Mouse (Mus musculus): Measurements from ENCODE around the gene Syt13. TPM values are rescaled to one million over a fixed set of nuclear protein-coding genes. Genes with fewer than 3 reads are reported as not detected.

The Syt13 gene
- polyA plus RNA-seq, 2 experiments: 8.4 to 11.7 TPM

DNA sequence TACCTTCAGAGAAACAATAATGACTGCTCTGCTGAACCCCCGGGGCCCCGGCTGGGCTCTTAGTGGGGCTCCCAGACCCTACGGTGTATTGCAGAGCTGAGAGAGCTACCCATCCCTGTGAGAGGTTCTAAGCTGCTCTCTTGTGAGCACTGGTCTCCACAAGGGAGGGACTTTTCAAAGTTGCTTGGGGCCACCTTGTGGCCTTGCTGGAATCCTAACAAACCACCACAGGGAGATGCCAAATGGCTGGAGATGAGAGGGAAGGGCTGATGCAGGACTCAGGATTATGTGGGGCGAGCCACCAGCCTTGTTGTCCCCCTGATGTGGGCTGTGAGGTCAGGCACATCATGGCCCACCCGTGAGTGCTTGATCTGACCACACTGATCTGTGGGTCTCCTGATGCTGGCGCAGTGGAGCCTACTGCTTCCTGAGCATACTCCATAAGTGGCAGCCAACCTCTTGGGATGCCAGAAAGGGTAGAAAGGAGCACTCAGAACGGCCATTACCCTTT, 72.3 kb downstream of the Syt13 start:
- DNase-seq (ENCODE audit: low spot score) (no peak), ATAC-seq (ENCODE audit: low FRiP score, low read depth) (no peak)
- Histone ChIP-seq H3K9me3 (ENCODE audit: control insufficient read depth, low read length) (no peaks in the 10 kb centered on the region), H3K4me2 (replicated peaks; ENCODE audit: low read depth, low read length, severe bottlenecking) (no peak overlapping the region), H3K36me3 (ENCODE audit: control insufficient read depth, insufficient read depth, low read length) (peaks cover 68% of the 10 kb centered on the region), H3K4me1 (ENCODE audit: control insufficient read depth, insufficient read depth, low read length) (peaks cover 19% of the 10 kb centered on the region), H3K27ac (replicated peaks; ENCODE audit: low read depth, low read length) (0 out of 2 replicates have a peak overlapping the region, but pooled peaks have one; percentile 67), H3K4me3 (replicated peaks; ENCODE audit: low read length) (no peak overlapping the region), H3K27me3 (ENCODE audit: control insufficient read depth, insufficient read depth, low read length) (no peaks in the 10 kb centered on the region), H3K9ac (ENCODE audit: low read depth, low read length, severe bottlenecking) (no peak overlapping the region)
- no peak for TF ChIP-seq POLR2A (IDR thresholded peaks at IDR 0.05; ENCODE audit: borderline replicate concordance, extremely low read depth, insufficient read depth, insufficient read length)
- 76% methylated on average over 7 of the region's 7 CpGs for WGBS

DNA sequence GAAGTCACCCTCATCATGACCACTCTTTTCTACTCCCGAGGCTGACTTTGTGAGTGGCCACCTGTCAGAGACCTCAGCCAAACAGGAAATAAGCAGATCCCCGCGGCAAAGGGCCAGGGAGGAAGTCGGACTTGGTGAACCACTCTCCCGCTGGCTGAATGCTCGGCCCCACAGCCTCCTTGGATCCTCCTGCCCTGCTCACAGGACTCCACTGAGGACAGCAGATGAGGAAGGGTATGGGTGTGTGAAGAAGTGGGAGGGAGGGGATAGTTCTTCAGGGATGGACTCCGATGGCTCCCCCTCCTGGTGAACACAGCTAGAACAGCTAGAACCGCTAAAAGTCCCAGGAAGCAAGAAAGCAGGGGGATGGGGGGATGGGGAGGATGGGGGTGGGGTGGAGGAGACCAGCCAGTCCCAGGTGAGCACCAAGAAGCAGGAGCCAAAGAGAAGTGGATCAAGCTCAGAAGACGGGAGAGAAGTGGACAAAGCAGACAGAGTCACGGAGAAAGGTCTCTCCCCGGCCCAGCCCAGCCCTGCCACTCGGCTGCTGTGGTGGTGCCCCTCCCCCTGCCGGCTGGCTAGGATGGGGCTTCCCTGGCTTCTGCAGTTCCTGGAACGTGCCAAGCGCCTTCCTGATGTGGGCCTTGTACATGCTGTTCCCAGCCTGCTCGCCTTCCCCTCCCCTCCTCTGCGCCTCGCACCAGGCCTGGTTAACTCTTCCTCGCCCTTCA, 73.2 kb downstream of the Syt13 start:
- Histone ChIP-seq H3K27ac (replicated peaks; ENCODE audit: low read depth, low read length) (peak overlapping the region; percentile 67; the same call in 1 of the 2 replicates), H3K4me1 (ENCODE audit: control insufficient read depth, insufficient read depth, low read length) (peaks cover 19% of the 10 kb centered on the region), H3K36me3 (ENCODE audit: control insufficient read depth, insufficient read depth, low read length) (peaks cover 77% of the 10 kb centered on the region), H3K9me3 (ENCODE audit: control insufficient read depth, low read length) (no peaks in the 10 kb centered on the region), H3K27me3 (ENCODE audit: control insufficient read depth, insufficient read depth, low read length) (no peaks in the 10 kb centered on the region), H3K9ac (ENCODE audit: low read depth, low read length, severe bottlenecking) (peak overlapping the region; percentile 28), H3K4me3 (replicated peaks; ENCODE audit: low read length) (no peak overlapping the region), H3K4me2 (replicated peaks; ENCODE audit: low read depth, low read length, severe bottlenecking) (peak overlapping the region; percentile 21; the same call in 1 of the 2 replicates)
- peak; percentile 76 for ATAC-seq (ENCODE audit: low FRiP score, low read depth)
- WGBS: 6% methylated on average over 16 of the region's 19 CpGs
- TF ChIP-seq POLR2A (IDR thresholded peaks at IDR 0.05; ENCODE audit: borderline replicate concordance, extremely low read depth, insufficient read depth, insufficient read length): no peak
- peak; percentile 80 for DNase-seq (ENCODE audit: low spot score)

DNA sequence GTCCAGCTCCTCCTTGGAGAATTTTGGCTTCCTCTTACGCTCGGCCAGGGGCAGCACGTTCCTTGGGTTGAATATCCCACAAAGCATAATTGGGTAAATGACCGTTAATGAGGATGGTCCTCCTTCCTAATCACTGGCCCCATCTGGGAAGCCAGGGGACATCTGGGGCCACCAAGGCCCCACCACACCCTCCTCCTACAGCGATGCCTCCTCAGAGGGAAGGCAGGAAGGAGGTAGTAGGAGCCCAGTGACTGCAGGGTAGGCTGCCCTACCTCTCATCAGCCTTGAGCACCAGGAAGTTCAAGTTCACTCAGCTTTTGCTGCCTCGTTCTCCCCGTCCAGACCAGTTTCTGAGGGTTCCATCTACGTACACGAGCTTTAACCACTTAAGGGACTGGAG, 74.7 kb downstream of the Syt13 start:
- no peak for TF ChIP-seq POLR2A (IDR thresholded peaks at IDR 0.05; ENCODE audit: borderline replicate concordance, extremely low read depth, insufficient read depth, insufficient read length)
- Histone ChIP-seq H3K27me3 (ENCODE audit: control insufficient read depth, insufficient read depth, low read length) (no peaks in the 10 kb centered on the region), H3K9ac (ENCODE audit: low read depth, low read length, severe bottlenecking) (no peak overlapping the region), H3K4me3 (replicated peaks; ENCODE audit: low read length) (no peak overlapping the region), H3K4me1 (ENCODE audit: control insufficient read depth, insufficient read depth, low read length) (peaks cover 19% of the 10 kb centered on the region), H3K4me2 (replicated peaks; ENCODE audit: low read depth, low read length, severe bottlenecking) (no peak overlapping the region), H3K9me3 (ENCODE audit: control insufficient read depth, low read length) (no peaks in the 10 kb centered on the region), H3K36me3 (ENCODE audit: control insufficient read depth, insufficient read depth, low read length) (peaks cover 73% of the 10 kb centered on the region), H3K27ac (replicated peaks; ENCODE audit: low read depth, low read length) (no peak overlapping the region)
- ATAC-seq (ENCODE audit: low FRiP score, low read depth) (no peak), DNase-seq (ENCODE audit: low spot score) (no peak)
- WGBS: 80% methylated on average over 9 of the region's 9 CpGs

DNA sequence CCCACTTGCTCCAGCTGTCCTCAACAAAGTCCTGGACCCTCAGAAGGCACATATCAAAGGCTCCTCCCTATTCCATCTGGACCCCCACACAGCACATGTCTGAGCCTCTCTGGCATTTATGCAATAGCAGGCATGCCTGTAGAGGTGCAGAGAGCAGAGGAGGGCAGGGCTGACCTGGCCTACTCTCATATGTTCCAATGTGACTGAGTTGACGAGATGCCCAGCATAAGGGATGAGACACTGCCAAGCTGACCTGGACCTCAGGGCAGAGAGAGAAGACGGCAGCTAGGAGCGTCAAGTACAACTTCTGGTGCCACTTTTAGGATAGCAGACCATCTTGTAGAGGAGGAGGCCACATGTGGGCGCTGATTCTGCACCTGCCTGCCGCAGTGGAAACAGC, 77.1 kb downstream of the Syt13 start:
- peaks cover 19% of the 10 kb centered on the region for H3K4me1 ChIP-seq (ENCODE audit: control insufficient read depth, insufficient read depth, low read length)
- DNase-seq (ENCODE audit: low spot score) (no peak), ATAC-seq (ENCODE audit: low FRiP score, low read depth) (no peak)
- no peaks in the 10 kb centered on the region for H3K27me3 ChIP-seq (ENCODE audit: control insufficient read depth, insufficient read depth, low read length)
- no peak for TF ChIP-seq POLR2A (IDR thresholded peaks at IDR 0.05; ENCODE audit: borderline replicate concordance, extremely low read depth, insufficient read depth, insufficient read length)
- 88% methylated on average over 5 of the region's 5 CpGs for WGBS
- H3K36me3 ChIP-seq (ENCODE audit: control insufficient read depth, insufficient read depth, low read length): peaks cover 54% of the 10 kb centered on the region
- no peak overlapping the region for H3K4me3 ChIP-seq (replicated peaks; ENCODE audit: low read length)
- H3K4me2 ChIP-seq (replicated peaks; ENCODE audit: low read depth, low read length, severe bottlenecking): no peak overlapping the region
- no peak overlapping the region for H3K9ac ChIP-seq (ENCODE audit: low read depth, low read length, severe bottlenecking)
- H3K9me3 ChIP-seq (ENCODE audit: control insufficient read depth, low read length): 0 out of 2 replicates have a peak, but pooled peaks cover 5% of the 10 kb centered on the region
- H3K27ac ChIP-seq (replicated peaks; ENCODE audit: low read depth, low read length): no peak overlapping the region

DNA sequence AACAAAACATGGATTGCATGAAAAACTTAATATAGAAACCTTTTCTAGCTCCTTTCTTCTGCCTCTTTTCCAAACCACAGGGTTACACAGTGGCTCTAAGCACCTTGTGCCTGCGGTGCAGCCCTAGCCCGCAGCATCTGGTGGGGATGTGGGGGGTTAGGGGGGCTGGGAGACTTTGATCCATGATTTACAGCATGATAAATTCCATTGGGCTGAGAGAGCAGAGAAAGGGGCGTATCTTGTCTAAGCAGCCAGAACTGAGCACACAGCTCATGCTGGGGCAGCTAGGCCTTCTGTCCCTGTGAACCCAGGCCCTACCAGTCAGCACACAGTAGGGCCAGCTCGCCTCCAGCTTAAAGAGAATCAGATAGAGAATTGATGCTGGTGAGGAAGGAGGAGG, 90.1 kb downstream of the Syt13 start:
- Histone ChIP-seq H3K9me3 (ENCODE audit: control insufficient read depth, low read length) (no peaks in the 10 kb centered on the region), H3K27me3 (ENCODE audit: control insufficient read depth, insufficient read depth, low read length) (no peaks in the 10 kb centered on the region), H3K4me3 (replicated peaks; ENCODE audit: low read length) (no peak overlapping the region), H3K4me2 (replicated peaks; ENCODE audit: low read depth, low read length, severe bottlenecking) (no peak overlapping the region), H3K9ac (ENCODE audit: low read depth, low read length, severe bottlenecking) (0 out of 2 replicates have a peak overlapping the region, but pooled peaks have one; percentile 0), H3K27ac (replicated peaks; ENCODE audit: low read depth, low read length) (peak overlapping the region; percentile 55; the same call in 1 of the 2 replicates), H3K36me3 (ENCODE audit: control insufficient read depth, insufficient read depth, low read length) (peaks cover 49% of the 10 kb centered on the region), H3K4me1 (ENCODE audit: control insufficient read depth, insufficient read depth, low read length) (peaks cover 18% of the 10 kb centered on the region)
- ATAC-seq (ENCODE audit: low FRiP score, low read depth) (peak; percentile 85), DNase-seq (ENCODE audit: low spot score) (peak; percentile 73)
- 6% methylated on average over 4 of the region's 4 CpGs for WGBS
- TF ChIP-seq POLR2A (IDR thresholded peaks at IDR 0.05; ENCODE audit: borderline replicate concordance, extremely low read depth, insufficient read depth, insufficient read length): no peak

Other genes starting within 250 kb of the Syt13 start
- 24.4 and 30.0 TPM in 2 replicates for gene Prdm11, start 131.1 kb downstream of the Syt13 start, polyA plus RNA-seq (2012; rRNA removed)
- gene Prdm11, start 131.1 kb downstream of the Syt13 start, polyA plus RNA-seq (2014; fragmentation: Nextera tagmentation; extraction: Ambion mirVana): 6.5 and 8.0 TPM in 2 replicates

Measured in limb, embryonic 14.5 days (tissue).